Mouse (Mus musculus) limb, embryonic 11.5 days (tissue): Measurements from ENCODE around the gene Elf1. TPM values are rescaled to one million over a fixed set of nuclear protein-coding genes. Genes with fewer than 3 reads are reported as not detected.
"Not testable (repeated sequence)": the region's sequence is repeated elsewhere in the genome, so short reads cannot be mapped to it uniquely, and the experiment has no call there.

Experiments used
- ATAC-seq: fragments of 200-750 bp; cut with Nextera tagmentation; 2 replicates; pipeline ENCODE4 v1.8.0; 2017; ENCODE audit warnings: low read depth; ENCODE audit not compliant: insufficient number of reproducible peaks, low FRiP score, low TSS enrichment
- DNase-seq: peaks from one replicate; pipeline ENCODE4 v3.0.0-alpha.2; 2015; ENCODE audit warnings: low spot score
- H3K27ac ChIP-seq: fragments of 300-500 bp; sonication (generic); replicated peaks from 2 replicates; pipeline ENCODE4 v1.5.1; 2014; ENCODE audit warnings: low read depth, mild to moderate bottlenecking, low read length
- H3K27me3 ChIP-seq: fragments of 300-500 bp; sonication (generic); 2 replicates; pipeline ENCODE4 v1.6.1; 2014; ENCODE audit warnings: mild to moderate bottlenecking, low read length, mixed read lengths; ENCODE audit not compliant: control insufficient read depth, insufficient read depth
- H3K36me3 ChIP-seq: fragments of 300-500 bp; sonication (generic); 2 replicates; pipeline ENCODE4 v1.6.1; 2014; ENCODE audit warnings: mild to moderate bottlenecking, low read length, moderate library complexity, mixed read lengths; ENCODE audit not compliant: control insufficient read depth, insufficient read depth
- H3K4me1 ChIP-seq: fragments of 300-500 bp; sonication (generic); 2 replicates; pipeline ENCODE4 v1.6.1; 2014; ENCODE audit warnings: low read length, mixed read lengths; ENCODE audit not compliant: control insufficient read depth, insufficient read depth
- H3K4me2 ChIP-seq: fragments of 300-500 bp; sonication (generic); 2 replicates; pipeline ENCODE4 v1.6.1; 2014; ENCODE audit warnings: low read depth, mild to moderate bottlenecking, moderate library complexity; ENCODE audit not compliant: severe bottlenecking
- H3K4me3 ChIP-seq: fragments of 300-500 bp; sonication (generic); 2 replicates; pipeline ENCODE4 v1.5.1; 2014; ENCODE audit warnings: low read depth, low read length
- H3K9ac ChIP-seq: fragments of 300-500 bp; sonication (generic); 2 replicates; pipeline ENCODE4 v1.6.1; 2014; ENCODE audit warnings: mild to moderate bottlenecking, low read length
- H3K9me3 ChIP-seq: fragments of 300-500 bp; sonication (generic); 2 replicates; pipeline ENCODE4 v1.6.1; 2016; ENCODE audit warnings: low read length; ENCODE audit not compliant: control insufficient read depth
- WGBS: fragments of 180-500 bp; shearing (Covaris S2); extraction: QIAGEN DNeasy Blood & Tissue Kit; methylation state at CpG from one replicate; pipeline ENCODE4 v1.1.7; 2014; 5-methylcytosine and 5-hydroxymethylcytosine counted together
- polyA plus RNA-seq: library from polyadenylated mRNA; unstranded; fragments of >200 nt; fragmentation: Nextera tagmentation; extraction: Ambion mirVana; gene quantifications from 2 replicates; pipeline ENCODE4 v1.2.1, GENCODE M21; 2014

Gene Elf1
- polyA plus RNA-seq, 1 experiment from 2014 or later: 7.8 TPM

DNA sequence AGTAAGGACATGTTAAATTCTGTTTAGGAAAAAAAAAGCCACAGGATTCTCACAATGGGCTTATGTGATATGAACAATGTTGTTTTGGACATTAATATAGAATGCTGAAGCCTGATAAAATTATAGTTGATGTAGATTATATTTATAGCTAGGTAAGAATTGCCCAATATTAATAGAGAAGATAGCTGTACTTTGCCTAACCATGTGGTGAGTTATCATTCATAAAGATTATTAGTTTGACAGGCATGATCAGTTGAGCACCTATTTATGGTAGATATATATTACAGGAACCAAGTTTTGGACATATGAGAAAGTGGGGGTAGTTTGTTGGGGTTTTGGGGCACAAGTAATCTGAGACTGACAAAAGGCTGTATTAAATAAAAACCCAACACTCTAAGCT is 39.6 kb downstream of the Elf1 start:
- H3K4me3 ChIP-seq: no peak overlapping the region
- no peaks in the 10 kb centered on the region for H3K9me3 ChIP-seq
- ATAC-seq: no peak
- H3K4me2 ChIP-seq: no peak overlapping the region
- no peaks in the 10 kb centered on the region for H3K27me3 ChIP-seq
- H3K36me3 ChIP-seq: no peaks in the 10 kb centered on the region
- no peaks in the 10 kb centered on the region; the same call in 1 of the 2 replicates for H3K4me1 ChIP-seq
- DNase-seq: no peak
- H3K9ac ChIP-seq: no peak overlapping the region
- no peak overlapping the region for H3K27ac ChIP-seq

GRCm38 (mm10) chr14:79521056-79521455 is 40.1 kb downstream of the Elf1 start:
- H3K9ac ChIP-seq: no peak overlapping the region
- no peak overlapping the region for H3K27ac ChIP-seq
- ATAC-seq: no peak
- H3K27me3 ChIP-seq: no peaks in the 10 kb centered on the region
- H3K4me1 ChIP-seq: no peaks in the 10 kb centered on the region; the same call in 1 of the 2 replicates
- H3K36me3 ChIP-seq: no peaks in the 10 kb centered on the region
- H3K9me3 ChIP-seq: no peaks in the 10 kb centered on the region
- 75% methylated on average over 1 of the region's 1 CpGs for WGBS
- DNase-seq: no peak
- H3K4me2 ChIP-seq: no peak overlapping the region
- H3K4me3 ChIP-seq: no peak overlapping the region

- H3K36me3 ChIP-seq: no peaks in the 10 kb centered on the region
- 75% methylated on average over 6 of the region's 6 CpGs for WGBS
- ATAC-seq (no peak), DNase-seq (no peak)
- no peak overlapping the region for H3K27ac ChIP-seq
- no peaks in the 10 kb centered on the region; the same call in 1 of the 2 replicates for H3K4me1 ChIP-seq
- H3K4me2 ChIP-seq: no peak overlapping the region
- no peak overlapping the region for H3K9ac ChIP-seq
- no peaks in the 10 kb centered on the region for H3K27me3 ChIP-seq
- no peaks in the 10 kb centered on the region for H3K9me3 ChIP-seq
- H3K4me3 ChIP-seq: no peak overlapping the region
These were observed 40.6 kb downstream of the Elf1 start for GRCm38 (mm10) chr14:79521471-79522117.

- WGBS: 85% methylated on average over 9 of the region's 9 CpGs
- DNase-seq: no peak
- H3K27ac ChIP-seq: no peak overlapping the region
- no peaks in the 10 kb centered on the region for H3K36me3 ChIP-seq
- no peaks in the 10 kb centered on the region; the same call in 1 of the 2 replicates for H3K4me1 ChIP-seq
- no peak overlapping the region for H3K9ac ChIP-seq
- ATAC-seq: no peak
- no peaks in the 10 kb centered on the region for H3K9me3 ChIP-seq
- no peak overlapping the region for H3K4me3 ChIP-seq
- no peaks in the 10 kb centered on the region for H3K27me3 ChIP-seq
- H3K4me2 ChIP-seq: no peak overlapping the region
These were observed 41.4 kb downstream of the Elf1 start for GRCm38 (mm10) chr14:79522387-79522786.

DNA sequence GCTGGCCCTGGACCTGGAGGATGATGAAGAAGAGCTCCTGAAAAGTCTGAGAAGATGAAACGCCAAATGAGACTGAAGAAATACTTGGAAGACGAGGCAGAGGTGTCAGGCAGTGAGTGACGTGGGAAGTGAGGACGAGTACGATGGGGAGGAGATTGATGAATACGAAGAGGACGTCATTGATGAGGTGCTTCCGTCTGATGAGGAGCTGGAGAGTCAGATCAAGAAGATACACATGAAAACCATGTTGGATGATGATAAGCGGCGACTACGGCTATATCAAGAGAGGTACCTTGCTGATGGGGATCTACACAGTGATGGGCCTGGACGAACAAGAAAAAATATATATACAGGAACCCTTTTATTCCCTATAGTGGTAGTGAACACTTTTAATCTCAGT is 45.1 kb downstream of the Elf1 start:
- H3K4me2 ChIP-seq, H3K27ac ChIP-seq, H3K9me3 ChIP-seq, DNase-seq, H3K4me3 ChIP-seq, H3K9ac ChIP-seq, ATAC-seq, H3K36me3 ChIP-seq, H3K4me1 ChIP-seq, H3K27me3 ChIP-seq: not testable (repeated sequence)
- WGBS: 89% methylated on average over 12 of the region's 12 CpGs

GRCm38 (mm10) chr14:79527704-79528103 is 46.7 kb downstream of the Elf1 start:
- WGBS: 43% methylated on average over 6 of the region's 6 CpGs
- ATAC-seq (no peak), DNase-seq (no peak)
- Histone ChIP-seq H3K9ac (no peak overlapping the region), H3K4me1 (no peaks in the 10 kb centered on the region), H3K36me3 (no peaks in the 10 kb centered on the region), H3K27me3 (no peaks in the 10 kb centered on the region), H3K4me2 (no peak overlapping the region), H3K27ac (no peak overlapping the region), H3K4me3 (no peak overlapping the region), H3K9me3 (no peaks in the 10 kb centered on the region)

DNA sequence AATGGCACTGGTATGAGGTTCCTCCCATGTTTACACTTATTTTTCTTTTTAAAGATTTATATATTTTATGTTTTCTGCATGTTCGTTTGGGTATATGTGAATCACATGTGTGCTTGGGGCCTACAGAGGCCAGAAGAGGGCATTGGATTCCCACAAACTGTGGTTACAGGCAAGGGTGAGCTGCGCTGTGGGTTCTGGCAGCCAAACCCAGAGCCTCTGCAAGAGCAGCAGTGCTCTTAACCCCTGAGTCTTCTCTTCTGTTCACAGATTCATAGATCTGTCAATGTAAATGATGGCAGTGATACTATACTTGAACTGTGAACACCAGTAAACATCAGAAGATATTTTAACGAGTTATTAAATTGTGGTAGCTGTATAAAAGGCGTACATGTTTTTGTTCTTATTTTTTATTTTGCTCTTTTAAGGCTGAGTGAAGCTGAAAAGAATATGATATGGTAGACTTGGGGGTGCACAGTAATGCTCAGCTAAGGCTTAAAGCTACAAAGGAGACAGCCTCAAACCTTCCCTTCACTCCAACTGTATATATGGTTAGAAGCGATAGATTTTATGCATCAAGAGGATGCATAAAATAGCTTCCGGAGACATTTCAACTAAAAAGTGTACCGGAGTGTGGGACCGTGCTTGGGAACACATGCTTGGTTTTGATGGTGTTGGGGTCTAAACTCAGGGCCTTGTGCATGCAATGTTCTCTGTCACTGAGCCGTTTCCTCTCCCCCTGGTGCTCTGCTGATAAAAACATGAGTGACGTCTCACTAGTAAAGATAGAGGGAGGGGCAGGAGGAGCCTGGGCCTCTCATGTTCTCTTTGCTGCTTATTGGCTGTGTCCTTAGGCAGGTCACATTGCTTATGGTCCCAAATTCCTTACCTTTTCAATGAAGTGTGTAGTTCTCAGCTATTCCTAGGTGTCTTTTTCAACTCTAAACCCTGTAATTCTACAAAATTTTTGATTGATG is 48.9 kb downstream of the Elf1 start:
- H3K36me3 ChIP-seq: no peaks in the 10 kb centered on the region
- H3K4me1 ChIP-seq: no peaks in the 10 kb centered on the region
- no peak overlapping the region for H3K9ac ChIP-seq
- H3K27me3 ChIP-seq: no peaks in the 10 kb centered on the region
- no peak overlapping the region for H3K4me2 ChIP-seq
- ATAC-seq (no peak), DNase-seq (no peak)
- H3K9me3 ChIP-seq: no peaks in the 10 kb centered on the region
- no peak overlapping the region for H3K4me3 ChIP-seq
- H3K27ac ChIP-seq: no peak overlapping the region
- WGBS: 83% methylated on average over 10 of the region's 10 CpGs

GRCm38 (mm10) chr14:79530761-79531160 is 49.8 kb downstream of the Elf1 start:
- ATAC-seq: no peak
- H3K27ac ChIP-seq: no peak overlapping the region
- no peak for DNase-seq
- 93% methylated on average over 6 of the region's 6 CpGs for WGBS
- H3K27me3 ChIP-seq: no peaks in the 10 kb centered on the region
- H3K4me2 ChIP-seq: no peak overlapping the region
- H3K36me3 ChIP-seq: no peaks in the 10 kb centered on the region
- H3K9ac ChIP-seq: no peak overlapping the region
- H3K4me3 ChIP-seq: no peak overlapping the region
- H3K4me1 ChIP-seq: no peaks in the 10 kb centered on the region
- H3K9me3 ChIP-seq: no peaks in the 10 kb centered on the region
